8 mouse cellular contexts compared by ENCODE assay signal in genomic region chr7:123370700-123371099, GRCm38 (mm10). TPM values are rescaled to one million over a fixed set of nuclear protein-coding genes. Genes with fewer than 3 reads are reported as not detected.
DNase-seq lines count a peak whose midpoint lies in the region; ATAC-seq and TF ChIP-seq lines count a peak whose summit lies in the region.

No protein-coding gene starts in this region.

- H3K27ac ChIP-seq in kidney, embryonic 15.5 days, result peak overlapping the region; percentile 95
- peak overlapping the region; percentile 39; the same call in 1 of the 2 replicates for H3K27ac ChIP-seq in brown adipose tissue, adult 24 weeks (replicated peaks; ENCODE audit: low read depth, low read length)
- no peak overlapping the region for H3K27ac ChIP-seq in hindbrain, embryonic 16.5 days (ENCODE audit: low read depth, low read length)
- H3K27ac ChIP-seq in midbrain, postnatal 0 days (ENCODE audit: low read depth, low read length), result peak overlapping the region; percentile 57; the same call in 1 of the 2 replicates

- peaks cover 41% of the 10 kb centered on the region for H3K4me1 ChIP-seq in kidney, embryonic 15.5 days
- H3K4me1 ChIP-seq in brown adipose tissue, adult 24 weeks (ENCODE audit: control insufficient read depth, insufficient read depth, insufficient read length, low read length), result peaks cover 22% of the 10 kb centered on the region
- H3K4me1 ChIP-seq in hindbrain, embryonic 16.5 days (ENCODE audit: control insufficient read depth, insufficient read depth, low read depth, low read length), result peaks cover 26% of the 10 kb centered on the region
- H3K4me1 ChIP-seq in midbrain, postnatal 0 days (ENCODE audit: insufficient read depth, low read length), result no peaks in the 10 kb centered on the region; the same call in 1 of the 2 replicates

- H3K4me3 ChIP-seq in kidney, embryonic 15.5 days (replicated peaks), result peak overlapping the region; percentile 84
- peak overlapping the region; percentile 62 for H3K4me3 ChIP-seq in brown adipose tissue, adult 24 weeks (ENCODE audit: insufficient read depth, low read depth, low read length)
- H3K4me3 ChIP-seq in hindbrain, embryonic 16.5 days (ENCODE audit: low read length), result peak overlapping the region; percentile 89
- H3K4me3 ChIP-seq in midbrain, postnatal 0 days (ENCODE audit: low read depth, low read length), result peak overlapping the region; percentile 75

- peak overlapping the region; percentile 87 for H3K9ac ChIP-seq in kidney, embryonic 15.5 days
- H3K9ac ChIP-seq in hindbrain, embryonic 16.5 days (ENCODE audit: low read depth, low read length), result peak overlapping the region; percentile 85
- H3K9ac ChIP-seq in midbrain, postnatal 0 days (replicated peaks; ENCODE audit: low read length, poor library complexity, severe bottlenecking), result peak overlapping the region; percentile 75

- no peak for TF ChIP-seq CTCF in midbrain, postnatal 0 days (IDR thresholded peaks at IDR 0.05)

- ATAC-seq in kidney, embryonic 15.5 days (replicated peaks; ENCODE audit: low FRiP score), result no peak
- no peak for ATAC-seq in hindbrain, embryonic 16.5 days
- no peak for ATAC-seq in midbrain, postnatal 0 days (ENCODE audit: low FRiP score)

- DNase-seq in kidney, postnatal 10 days, result no peak
- no peak for DNase-seq in midbrain, postnatal 0 days (ENCODE audit: low spot score)
- no peak for DNase-seq in urinary bladder, adult 18-20 months (ENCODE audit: low spot score in 2 of 2)
- DNase-seq in right cerebral cortex, adult 2 months (ENCODE audit: low spot score in 2 of 2), result no peak
- no peak for DNase-seq in left cerebral cortex, adult 8-10 months (ENCODE audit: low spot score in 2 of 2)

- WGBS in kidney, embryonic 15.5 days, result 36% methylated on average over 9 of the region's 9 CpGs
- WGBS in hindbrain, embryonic 16.5 days, result 41% methylated on average over 9 of the region's 9 CpGs
- WGBS in midbrain, postnatal 0 days, result 54% methylated on average over 9 of the region's 9 CpGs

- H3K36me3 ChIP-seq in kidney, embryonic 15.5 days, result no peaks in the 10 kb centered on the region
- H3K36me3 ChIP-seq in hindbrain, embryonic 16.5 days (ENCODE audit: control insufficient read depth, insufficient read depth, low read length), result no peaks in the 10 kb centered on the region
- no peaks in the 10 kb centered on the region for H3K36me3 ChIP-seq in midbrain, postnatal 0 days (ENCODE audit: insufficient read depth, low read length)

- no peaks in the 10 kb centered on the region for H3K27me3 ChIP-seq in kidney, embryonic 15.5 days
- no peaks in the 10 kb centered on the region for H3K27me3 ChIP-seq in hindbrain, embryonic 16.5 days (replicated peaks; ENCODE audit: control insufficient read depth, insufficient read depth, low read length)
- no peaks in the 10 kb centered on the region for H3K27me3 ChIP-seq in midbrain, postnatal 0 days (ENCODE audit: insufficient read depth, low read length)

- H3K4me2 ChIP-seq in kidney, embryonic 15.5 days, result peak overlapping the region; percentile 79
- peak overlapping the region; percentile 97 for H3K4me2 ChIP-seq in hindbrain, embryonic 16.5 days (ENCODE audit: low read length)
- peak overlapping the region; percentile 90 for H3K4me2 ChIP-seq in midbrain, postnatal 0 days (ENCODE audit: low read depth, low read length, poor library complexity, severe bottlenecking)

- no peaks in the 10 kb centered on the region for H3K9me3 ChIP-seq in kidney, embryonic 15.5 days (replicated peaks)
- no peaks in the 10 kb centered on the region for H3K9me3 ChIP-seq in hindbrain, embryonic 16.5 days (ENCODE audit: control insufficient read depth, low read length)
- no peaks in the 10 kb centered on the region for H3K9me3 ChIP-seq in midbrain, postnatal 0 days (ENCODE audit: low read length)

RNA-seq across cellular contexts. Expression of gene Arhgap17, which starts 1.0 kb away (rescaled TPM):
- 23.7 and 25.2 TPM in 2 replicates for polyA plus RNA-seq in kidney, embryonic 15.5 days (2015; fragmentation: Nextera tagmentation; extraction: Ambion mirVana)
- 6.8 and 8.6 TPM in 2 replicates for polyA plus RNA-seq in brown adipose tissue, adult 24 weeks (2012; ENCODE audit: insufficient read depth, insufficient read length, missing spikeins)
- 8.8 and 11.2 TPM in 2 replicates for polyA plus RNA-seq in hindbrain, embryonic 16.5 days (2015; fragmentation: Nextera tagmentation; extraction: Ambion mirVana)
- 4.8 and 12.1 TPM in 2 replicates for total RNA-seq in midbrain, postnatal 0 days (2014; rRNA removed)
- polyA plus RNA-seq in midbrain, postnatal 0 days (2015; fragmentation: Nextera tagmentation; extraction: Ambion mirVana), result 5.3 and 6.3 TPM in 2 replicates
- total RNA-seq in left cerebral cortex, adult 8-10 months (2022), result 10 to 100 TPM; 13.8 to 23.7 (median 20.0) TPM

RNA-seq across cellular contexts. Expression of gene Lcmt1, which starts 1.1 kb away (rescaled TPM):
- 54.5 and 54.9 TPM in 2 replicates for polyA plus RNA-seq in kidney, embryonic 15.5 days (2015; fragmentation: Nextera tagmentation; extraction: Ambion mirVana)
- polyA plus RNA-seq in brown adipose tissue, adult 24 weeks (2012; ENCODE audit: insufficient read depth, insufficient read length, missing spikeins), result 34.2 and 35.1 TPM in 2 replicates
- polyA plus RNA-seq in hindbrain, embryonic 16.5 days (2015; fragmentation: Nextera tagmentation; extraction: Ambion mirVana), result 104 and 112 TPM in 2 replicates
- 62.8 and 74.8 TPM in 2 replicates for total RNA-seq in midbrain, postnatal 0 days (2014; rRNA removed)
- 114 and 115 TPM in 2 replicates for polyA plus RNA-seq in midbrain, postnatal 0 days (2015; fragmentation: Nextera tagmentation; extraction: Ambion mirVana)
- 10 to 100 TPM; 78.5 to 85.2 (median 82.0) TPM for total RNA-seq in left cerebral cortex, adult 8-10 months (2022)
